Mouse (Mus musculus) CH12F3 (cell line): ENCODE measurements at regions not wholly inside any gene's neighbourhood (a gene's known extent, or its start where the extent isn't known, plus 50 kb on each side); places are given as distances from the start of the nearest gene placed in this dataset.

Experiments used
- in situ Hi-C: fragments of 300-500 bp; cut with MboI; formaldehyde crosslinking; loops from 2 replicates; pipeline ENCODE4 v1.14.3; 2020; ENCODE audit warnings: low sequenced_read_pairs

- in situ Hi-C loops: no loop called here
Observed at GRCm38 (mm10) chr11:19455391-19456290, 436.9 kb upstream of the Meis1 start.

- in situ Hi-C loops: no loop called here
Observed at GRCm38 (mm10) chr11:19456577-19456976, 437.8 kb upstream of the Meis1 start.

GRCm38 (mm10) chr11:19463730-19464358 is 445.1 kb upstream of the Meis1 start:
- in situ Hi-C loops: no loop called here

GRCm38 (mm10) chr11:19468373-19468772 is 449.6 kb upstream of the Meis1 start:
- in situ Hi-C loops: no loop called here

GRCm38 (mm10) chr11:19468803-19469202 is 450.0 kb upstream of the Meis1 start:
- in situ Hi-C loops: no loop called here

GRCm38 (mm10) chr11:19470648-19471341 is 452.0 kb upstream of the Meis1 start:
- in situ Hi-C loops: no loop called here

GRCm38 (mm10) chr11:19475068-19475786 is 448.9 kb upstream of the Spred2 start:
- in situ Hi-C loops: no loop called here

GRCm38 (mm10) chr11:19493089-19493756 is 431.0 kb upstream of the Spred2 start:
- in situ Hi-C loops: no loop called here

- in situ Hi-C loops: no loop called here
Observed at GRCm38 (mm10) chr11:19521721-19522120, 402.5 kb upstream of the Spred2 start.

- in situ Hi-C loops: no loop called here
Observed at GRCm38 (mm10) chr11:19523853-19524487, 400.2 kb upstream of the Spred2 start.

- in situ Hi-C loops: no loop called here
Observed at GRCm38 (mm10) chr11:19529126-19529525, 395.0 kb upstream of the Spred2 start.

- in situ Hi-C loops: no loop called here
Observed at GRCm38 (mm10) chr11:19530652-19531051, 393.5 kb upstream of the Spred2 start.

- in situ Hi-C loops: no loop called here
Observed at GRCm38 (mm10) chr11:19531255-19532003, 392.7 kb upstream of the Spred2 start.

- in situ Hi-C loops: no loop called here
Observed at GRCm38 (mm10) chr11:19532867-19533266, 391.3 kb upstream of the Spred2 start.

- in situ Hi-C loops: no loop called here
Observed at GRCm38 (mm10) chr11:19533701-19534100, 390.5 kb upstream of the Spred2 start.

GRCm38 (mm10) chr11:19535215-19535614 is 389.0 kb upstream of the Spred2 start:
- in situ Hi-C loops: no loop called here

GRCm38 (mm10) chr11:19546226-19546625 is 377.9 kb upstream of the Spred2 start:
- in situ Hi-C loops: no loop called here

GRCm38 (mm10) chr11:19554316-19554946 is 369.7 kb upstream of the Spred2 start:
- in situ Hi-C loops: no loop called here
